Mouse (Mus musculus) ES-E14 (cell line): Measurements from ENCODE around the gene Nanog.

Experiments
- CHD2 ChIP-seq: IDR thresholded peaks from 2 replicates; pipeline ENCODE4 v1.6.1; 2014; ENCODE audit warnings: mild to moderate bottlenecking, low read depth, low read length, inconsistent platforms
- HCFC1 ChIP-seq: IDR thresholded peaks from 2 replicates; pipeline ENCODE4 v1.6.1; 2012; ENCODE audit warnings: low read length, inconsistent platforms, borderline replicate concordance; ENCODE audit not compliant: insufficient read depth
- MAFK ChIP-seq: IDR thresholded peaks from 2 replicates; pipeline ENCODE4 v1.6.1; 2014; ENCODE audit warnings: mild to moderate bottlenecking, low read depth, low read length, inconsistent platforms; ENCODE audit not compliant: insufficient read depth
- ZC3H11A ChIP-seq: IDR thresholded peaks from 2 replicates; pipeline ENCODE4 v1.6.1; 2012; ENCODE audit warnings: low read depth, mild to moderate bottlenecking, inconsistent platforms, low read length, borderline replicate concordance
- ZNF384 ChIP-seq: IDR thresholded peaks from 2 replicates; pipeline ENCODE4 v1.6.1; 2012; ENCODE audit warnings: low read depth, low read length, inconsistent platforms

DNA sequence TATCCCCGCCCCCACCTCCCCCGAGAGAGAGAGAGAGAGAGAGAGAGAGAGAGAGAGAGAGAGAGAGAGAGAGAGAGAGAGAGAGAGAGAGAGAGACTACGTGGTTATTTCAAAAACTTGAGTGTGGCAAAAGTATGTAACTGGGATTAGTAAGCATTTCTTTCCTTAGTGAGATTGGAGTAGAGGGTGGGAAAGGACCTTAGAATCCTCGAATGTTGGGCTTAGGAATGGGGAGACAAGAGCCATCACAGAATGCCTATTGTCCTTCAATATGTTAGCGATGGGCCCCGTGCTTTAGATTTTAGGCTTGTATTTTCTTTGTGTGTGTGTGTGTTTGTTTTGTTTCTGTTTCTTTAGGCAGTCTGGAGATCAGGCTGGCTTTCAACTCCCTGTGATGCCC lies 4.0 kb upstream of the Nanog start:
- no peak for TF ChIP-seq CHD2
- TF ChIP-seq MAFK: no peak
- 0 out of 2 replicates have a peak, but pooled peaks have one; percentile 3 for TF ChIP-seq ZNF384
- no peak for TF ChIP-seq HCFC1
- TF ChIP-seq ZC3H11A: no peak
